Mouse (Mus musculus) heart, postnatal 0 days (tissue): ENCODE results near the gene Smok3a.

ENCODE experiments used
- CTCF ChIP-seq: IDR thresholded peaks from 2 replicates; pipeline ENCODE4 v1.5.1; 2016; ENCODE audit warnings: antibody characterized with exemption, control low read depth, low read depth
- EP300 ChIP-seq: IDR thresholded peaks from 2 replicates; pipeline ENCODE4 v1.6.1; 2016; ENCODE audit warnings: antibody characterized with exemption, low read depth

- TF ChIP-seq CTCF = no peak
- no peak for TF ChIP-seq EP300
Observed at GRCm38 (mm10) chr5:137973161-137973560, 47.9 kb upstream of the Smok3a start.
